Mouse (Mus musculus) E14TG2a.4 (cell line): ENCODE measurements around the gene Cx3cl1.
A peak's percentile ranks its signal among the peaks of the same experiment; 100 is the strongest.

Experiments
- H3K27me3 ChIP-seq: 2 replicates; pipeline ENCODE4 v1.6.1; 2014; ENCODE audit warnings: low read length, control low read depth; ENCODE audit not compliant: insufficient read depth
- H3K36me3 ChIP-seq: 2 replicates; pipeline ENCODE4 v1.6.1; 2014; ENCODE audit warnings: low read length, control low read depth; ENCODE audit not compliant: insufficient read depth
- H3K4me1 ChIP-seq: replicated peaks from 2 replicates; pipeline ENCODE4 v1.6.1; 2014; ENCODE audit warnings: low read depth, low read length, control low read depth
- H3K4me3 ChIP-seq: replicated peaks from 2 replicates; pipeline ENCODE4 v1.5.1; 2014; ENCODE audit warnings: mild to moderate bottlenecking, low read length
- H3K9me3 ChIP-seq: 2 replicates; pipeline ENCODE4 v1.6.1; 2014; ENCODE audit warnings: low read length, control low read depth
- CTCF ChIP-seq: conservative IDR thresholded peaks from 2 replicates; pipeline ENCODE4 v1.5.1; 2014; ENCODE audit warnings: low read length
- NANOG ChIP-seq: IDR thresholded peaks from 2 replicates; pipeline ENCODE4 v1.6.1; 2014; ENCODE audit warnings: borderline replicate concordance, low read length, mixed read lengths
- POU5F1 ChIP-seq: IDR thresholded peaks from 2 replicates; pipeline ENCODE4 v1.6.1; 2014; ENCODE audit warnings: low read length, borderline replicate concordance

Cx3cl1 gene

DNA sequence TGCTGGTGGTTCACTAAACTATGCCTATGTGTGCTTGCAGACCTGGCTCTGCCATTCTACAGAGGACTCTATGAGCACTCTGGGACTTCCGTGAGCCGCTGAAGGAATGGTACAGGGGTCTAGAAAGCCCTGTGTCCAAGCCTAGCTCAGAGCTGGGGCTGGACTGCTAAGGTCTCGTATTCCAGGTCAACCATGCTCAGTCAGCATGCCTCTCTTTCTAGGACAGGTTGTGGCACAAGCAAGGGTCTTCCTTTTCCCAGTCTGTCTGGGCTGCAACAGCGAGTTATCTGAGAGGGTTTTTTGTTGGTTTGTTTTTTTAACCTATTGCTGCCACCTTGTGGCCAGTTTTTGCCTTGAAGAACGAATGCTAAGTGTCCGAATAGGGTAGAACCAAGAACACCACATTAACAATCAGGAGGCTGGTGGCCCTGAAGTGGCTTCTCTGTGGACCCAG lies 40.9 kb downstream of the Cx3cl1 start:
- peak; percentile 60 for TF ChIP-seq CTCF
- no peak for TF ChIP-seq NANOG
- no peaks in the 10 kb centered on the region; the same call in 1 of the 2 replicates for H3K27me3 ChIP-seq
- no peaks in the 10 kb centered on the region for H3K9me3 ChIP-seq
- H3K4me1 ChIP-seq, result peaks cover 2% of the 10 kb centered on the region; the same call in 1 of the 2 replicates
- no peak overlapping the region for H3K4me3 ChIP-seq
- H3K36me3 ChIP-seq, result no peaks in the 10 kb centered on the region

DNA sequence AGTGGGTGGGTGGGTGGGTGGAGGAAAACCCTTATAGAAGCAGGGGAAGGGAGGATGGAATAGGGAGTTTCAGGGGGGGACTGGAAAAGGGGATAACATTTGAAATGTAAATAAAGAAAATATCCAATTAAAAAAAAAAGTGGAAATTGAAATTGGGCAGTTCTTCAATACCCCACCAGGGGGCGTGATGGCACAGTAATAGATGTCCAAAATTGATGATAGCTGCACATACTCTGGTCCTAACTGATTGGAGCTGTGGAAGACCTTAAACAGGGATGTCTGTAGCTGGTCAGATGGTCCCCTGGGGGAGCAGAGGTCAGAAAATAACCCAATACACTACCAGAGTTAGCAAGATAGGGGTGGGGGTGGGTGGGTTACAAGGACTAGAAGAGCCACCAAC lies 42.7 kb downstream of the Cx3cl1 start:
- Histone ChIP-seq H3K4me3 (no peak overlapping the region), H3K36me3 (peaks cover 14% of the 10 kb centered on the region; the same call in 1 of the 2 replicates), H3K9me3 (no peaks in the 10 kb centered on the region), H3K4me1 (no peaks in the 10 kb centered on the region), H3K27me3 (no peaks in the 10 kb centered on the region)
- TF ChIP-seq CTCF, result peak; percentile 74
- TF ChIP-seq NANOG, result no peak
- TF ChIP-seq POU5F1, result no peak

DNA sequence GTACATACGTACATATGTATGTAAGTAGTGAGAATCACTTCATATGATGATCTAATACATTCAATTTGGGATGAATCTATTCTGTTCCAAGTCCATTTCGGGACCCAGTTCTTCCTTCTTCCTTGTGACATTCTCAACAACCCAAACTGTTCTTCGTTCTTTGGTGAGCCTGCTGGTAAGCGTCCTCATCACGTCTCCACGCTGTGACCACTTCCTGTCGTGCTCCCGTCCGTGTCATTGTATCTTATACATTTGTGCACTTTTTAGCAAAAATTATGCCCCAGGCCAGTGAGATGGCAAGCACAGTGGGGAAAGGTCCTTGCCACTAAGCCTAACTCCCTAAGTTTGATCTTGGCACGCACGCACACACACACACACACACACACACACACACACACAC lies 46.1 kb downstream of the Cx3cl1 start:
- H3K27me3 ChIP-seq, result no peaks in the 10 kb centered on the region
- no peak overlapping the region for H3K4me3 ChIP-seq
- TF ChIP-seq CTCF (no peak), NANOG (no peak), POU5F1 (no peak)
- peaks cover 47% of the 10 kb centered on the region for H3K36me3 ChIP-seq
- peaks cover 25% of the 10 kb centered on the region for H3K4me1 ChIP-seq
- no peaks in the 10 kb centered on the region for H3K9me3 ChIP-seq

DNA sequence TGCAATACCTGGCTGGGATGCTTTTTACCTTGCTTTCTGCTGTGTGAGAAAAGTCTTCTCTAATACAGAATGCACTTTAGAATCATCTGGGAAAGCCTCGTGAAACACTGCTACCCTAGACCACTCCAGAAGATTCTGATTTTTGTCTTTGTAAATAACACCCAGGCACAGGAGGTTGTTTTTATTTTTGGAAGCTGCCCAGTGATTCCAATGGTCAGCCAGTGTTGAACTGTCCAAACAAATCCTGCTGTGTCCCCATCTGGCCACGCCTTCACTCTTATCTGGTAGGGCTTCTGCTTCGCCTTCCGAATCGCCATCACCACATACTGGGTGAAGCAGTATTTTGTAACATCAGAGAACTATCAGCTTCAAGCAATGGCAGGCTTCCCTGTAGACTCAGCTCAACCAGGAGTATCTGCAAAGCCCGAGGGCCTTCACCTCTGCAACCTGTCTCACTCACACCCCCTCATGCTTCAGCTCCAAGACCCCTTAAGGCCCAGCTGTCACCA lies 47.9 kb downstream of the Cx3cl1 start:
- TF ChIP-seq NANOG (no peak), POU5F1 (no peak), CTCF (no peak)
- Histone ChIP-seq H3K36me3 (peaks cover 65% of the 10 kb centered on the region), H3K4me3 (no peak overlapping the region), H3K27me3 (no peaks in the 10 kb centered on the region), H3K9me3 (no peaks in the 10 kb centered on the region), H3K4me1 (peaks cover 36% of the 10 kb centered on the region)

DNA sequence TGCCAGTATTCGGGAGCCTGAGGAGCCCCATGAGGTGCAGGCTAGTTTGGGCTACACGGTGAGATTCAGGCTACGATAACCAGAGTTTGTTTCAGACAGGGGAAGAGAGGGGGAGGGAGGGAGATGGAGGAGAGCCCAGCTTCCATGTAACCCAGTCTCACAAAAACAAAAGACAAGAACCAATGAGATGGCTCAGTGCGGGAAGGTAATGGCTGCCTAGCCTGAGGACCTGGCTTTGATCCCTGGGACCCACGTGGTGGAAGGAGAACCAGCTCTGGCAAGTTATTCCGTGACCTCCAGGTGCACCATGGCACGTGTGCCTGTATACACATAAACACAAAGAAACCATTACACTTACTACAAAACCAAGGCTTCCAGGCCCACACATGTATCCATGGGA lies 48.7 kb downstream of the Cx3cl1 start:
- Histone ChIP-seq H3K9me3 (no peaks in the 10 kb centered on the region), H3K27me3 (no peaks in the 10 kb centered on the region), H3K4me3 (no peak overlapping the region), H3K36me3 (peaks cover 74% of the 10 kb centered on the region), H3K4me1 (peaks cover 36% of the 10 kb centered on the region)
- TF ChIP-seq CTCF (no peak), NANOG (no peak)

DNA sequence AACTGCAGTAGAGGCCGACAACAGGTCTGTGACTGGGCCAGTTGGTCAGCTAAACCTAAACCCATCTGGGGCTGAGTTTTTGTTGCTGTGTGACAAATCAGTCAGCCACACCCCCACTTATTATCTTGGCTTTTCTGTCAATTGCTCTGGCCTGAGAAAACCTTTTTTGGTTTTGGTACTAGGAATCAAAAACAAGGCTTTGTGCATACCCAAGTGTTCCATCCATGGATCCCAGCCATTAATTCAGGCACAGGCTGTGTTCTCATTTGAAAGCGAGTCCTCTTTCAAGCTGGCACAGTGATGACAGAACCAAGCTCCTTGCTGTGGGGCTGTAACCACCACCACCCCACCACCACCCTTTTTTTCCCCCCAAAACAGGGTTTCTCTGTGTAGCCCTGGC lies 49.6 kb downstream of the Cx3cl1 start:
- no peaks in the 10 kb centered on the region for H3K9me3 ChIP-seq
- no peaks in the 10 kb centered on the region for H3K27me3 ChIP-seq
- no peak for TF ChIP-seq NANOG
- no peak for TF ChIP-seq CTCF
- TF ChIP-seq POU5F1, result no peak
- H3K36me3 ChIP-seq, result peaks cover 82% of the 10 kb centered on the region
- peaks cover 36% of the 10 kb centered on the region for H3K4me1 ChIP-seq
- no peak overlapping the region for H3K4me3 ChIP-seq

DNA sequence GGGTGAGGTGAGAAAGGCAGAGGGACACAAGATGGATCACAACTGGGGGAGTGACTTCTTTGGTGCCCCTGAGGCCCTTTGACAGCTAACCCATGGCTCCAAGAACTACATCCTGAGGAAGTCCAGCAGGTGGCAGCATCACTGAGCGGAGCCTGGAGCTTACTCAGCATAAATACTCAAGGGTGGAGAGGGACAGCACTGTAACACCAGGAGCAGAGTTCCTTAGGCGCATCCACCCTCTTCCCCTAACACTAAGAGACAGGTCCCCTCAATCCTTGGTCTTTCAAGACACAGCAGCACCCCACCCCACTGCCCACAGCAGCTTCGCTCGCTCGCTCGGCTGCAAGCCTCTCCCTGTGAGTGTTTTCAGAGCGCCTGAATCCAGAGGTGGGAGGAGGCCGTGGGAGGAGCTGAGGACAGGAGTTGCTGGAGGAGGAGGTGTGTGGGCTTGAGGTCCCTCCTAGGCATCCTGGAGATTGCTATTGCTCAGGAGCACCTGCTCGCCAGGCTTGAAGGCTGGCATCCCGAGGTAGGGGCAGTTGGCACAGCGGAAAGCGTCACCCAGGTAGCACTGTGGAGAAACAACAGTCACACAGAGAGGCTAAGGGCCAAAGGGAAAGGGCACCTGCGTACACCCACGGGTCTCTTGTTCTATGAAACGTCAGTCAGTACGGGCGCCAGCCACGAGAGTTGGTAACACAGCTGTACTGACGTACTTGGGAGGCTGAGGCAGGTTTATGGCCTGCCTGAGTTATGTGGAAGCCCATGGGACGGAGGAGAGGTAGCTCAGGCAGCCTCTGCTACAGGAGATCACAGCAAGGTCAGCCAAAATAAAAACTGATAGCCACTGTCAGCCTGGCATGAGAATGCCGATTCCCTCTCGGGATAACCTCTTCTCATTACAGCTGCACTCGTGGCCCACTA lies 51.1 kb downstream of the Cx3cl1 start:
- TF ChIP-seq CTCF (peak; percentile 49), NANOG (no peak), POU5F1 (no peak)
- H3K4me3 ChIP-seq, result peak overlapping the region; percentile 46
- H3K36me3 ChIP-seq, result peaks cover 96% of the 10 kb centered on the region
- peaks cover 36% of the 10 kb centered on the region for H3K4me1 ChIP-seq
- no peaks in the 10 kb centered on the region for H3K9me3 ChIP-seq
- H3K27me3 ChIP-seq, result no peaks in the 10 kb centered on the region

DNA sequence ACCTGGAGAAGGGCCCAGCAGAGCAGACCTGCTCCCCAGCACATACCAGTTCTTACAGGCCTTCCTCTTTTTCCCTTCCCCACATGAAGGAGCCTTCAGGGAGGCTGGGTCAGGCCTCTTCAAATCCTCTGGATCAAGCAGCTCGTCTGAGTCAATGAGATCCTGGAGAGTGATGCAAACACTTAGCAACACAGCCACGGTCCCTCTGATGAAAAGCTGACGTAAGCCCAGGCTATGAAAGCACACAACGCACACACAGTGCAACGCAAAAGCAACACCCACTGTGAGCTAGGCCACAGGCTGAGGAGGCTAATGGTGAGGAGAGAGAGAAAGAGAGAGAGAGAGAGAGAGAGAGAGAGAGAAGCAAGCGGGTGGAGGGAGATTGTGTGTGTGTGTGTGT lies 53.4 kb downstream of the Cx3cl1 start:
- Histone ChIP-seq H3K27me3 (no peaks in the 10 kb centered on the region), H3K4me3 (no peak overlapping the region), H3K9me3 (no peaks in the 10 kb centered on the region), H3K36me3 (peaks cover 98% of the 10 kb centered on the region), H3K4me1 (peaks cover 36% of the 10 kb centered on the region)
- no peak for TF ChIP-seq POU5F1
- no peak for TF ChIP-seq CTCF
- no peak for TF ChIP-seq NANOG

DNA sequence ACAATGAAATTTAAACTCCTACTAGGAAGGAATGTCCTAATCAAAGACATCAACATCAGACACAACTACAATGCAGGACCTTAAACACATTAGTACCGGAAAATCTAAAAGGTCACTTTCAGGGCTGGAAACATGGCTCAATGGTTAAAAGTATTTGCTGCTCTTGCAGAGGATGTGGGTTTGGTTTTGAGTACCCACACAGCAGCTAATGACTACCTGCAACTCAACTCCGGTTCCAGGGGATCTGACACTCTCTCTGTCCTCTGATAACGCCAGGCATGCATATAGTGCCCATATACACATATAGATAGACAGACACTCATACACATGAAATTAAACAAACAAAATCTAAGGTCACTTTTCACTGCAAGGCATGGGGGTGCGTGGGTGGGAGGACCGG lies 54.4 kb downstream of the Cx3cl1 start:
- no peaks in the 10 kb centered on the region for H3K27me3 ChIP-seq
- H3K4me3 ChIP-seq, result no peak overlapping the region
- H3K9me3 ChIP-seq, result no peaks in the 10 kb centered on the region
- peaks cover 28% of the 10 kb centered on the region for H3K4me1 ChIP-seq
- peaks cover 98% of the 10 kb centered on the region for H3K36me3 ChIP-seq
- no peak for TF ChIP-seq NANOG
- no peak for TF ChIP-seq CTCF
- no peak for TF ChIP-seq POU5F1

DNA sequence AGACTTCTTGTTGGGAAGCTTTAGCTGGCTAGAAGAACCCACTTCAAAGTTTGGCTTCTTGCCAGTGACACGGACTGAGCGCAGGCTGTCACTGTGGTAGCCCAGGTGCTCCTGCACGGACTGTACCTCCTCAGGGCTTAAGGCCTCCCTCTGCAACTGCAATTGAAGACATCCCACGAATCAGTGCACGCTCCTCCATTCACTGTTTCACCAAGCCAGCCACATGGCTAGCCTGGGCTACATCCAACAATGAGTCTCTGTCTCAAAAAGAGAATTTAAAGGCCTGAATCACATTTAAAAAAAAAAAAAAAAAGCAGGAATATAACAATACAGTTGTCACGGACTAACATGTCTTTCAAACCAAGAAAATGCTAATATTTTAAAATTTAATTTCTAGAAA lies 56.5 kb downstream of the Cx3cl1 start:
- H3K4me1 ChIP-seq, result peaks cover 28% of the 10 kb centered on the region
- H3K4me3 ChIP-seq, result no peak overlapping the region
- peaks cover 97% of the 10 kb centered on the region for H3K36me3 ChIP-seq
- no peaks in the 10 kb centered on the region for H3K9me3 ChIP-seq
- TF ChIP-seq NANOG, result no peak
- TF ChIP-seq POU5F1, result no peak
- TF ChIP-seq CTCF, result no peak
- H3K27me3 ChIP-seq, result no peaks in the 10 kb centered on the region
